Mouse (Mus musculus): ENCODE results near the gene Cep126. TPM values are rescaled to one million over a fixed set of nuclear protein-coding genes. Genes with fewer than 3 reads are reported as not detected.

The Cep126 gene
- total and polyA plus RNA-seq, 3 experiments: 1.3 to 3.3 (median 2.9) TPM

DNA sequence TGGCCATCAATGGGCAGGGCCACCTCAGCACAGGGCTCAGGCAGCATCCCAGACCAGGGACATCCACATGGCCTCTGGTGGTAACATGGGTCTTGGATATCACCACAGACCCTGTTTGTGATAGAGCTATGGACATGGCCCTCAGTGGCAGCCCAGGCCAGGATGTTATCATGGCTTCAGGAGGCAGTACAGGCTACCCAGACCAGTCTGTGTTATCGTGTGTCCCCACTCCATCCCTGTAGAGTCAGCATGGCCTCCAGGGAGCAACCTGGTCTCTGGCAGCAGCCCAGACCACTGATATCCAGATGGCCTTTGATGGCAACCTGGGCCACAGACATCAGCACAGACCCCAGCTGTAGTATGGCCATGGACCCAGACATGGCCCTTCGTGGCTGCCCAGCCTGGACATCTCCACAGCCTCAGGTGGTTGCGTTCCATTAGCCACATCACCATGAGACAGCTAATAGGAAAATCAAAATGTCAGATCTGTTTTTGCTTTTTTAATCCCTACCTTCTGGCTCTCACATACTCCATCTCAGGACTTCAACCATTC is 60.8 kb downstream of the Cep126 start:
- intact Hi-C loops (cut with DNase I): loop anchor here (5.0 kb wide), 3 partner anchors 96 to 361 kb away; no protein-coding TSS in a partner anchor
- 89% methylated on average over 3 of the region's 3 CpGs for WGBS

DNA sequence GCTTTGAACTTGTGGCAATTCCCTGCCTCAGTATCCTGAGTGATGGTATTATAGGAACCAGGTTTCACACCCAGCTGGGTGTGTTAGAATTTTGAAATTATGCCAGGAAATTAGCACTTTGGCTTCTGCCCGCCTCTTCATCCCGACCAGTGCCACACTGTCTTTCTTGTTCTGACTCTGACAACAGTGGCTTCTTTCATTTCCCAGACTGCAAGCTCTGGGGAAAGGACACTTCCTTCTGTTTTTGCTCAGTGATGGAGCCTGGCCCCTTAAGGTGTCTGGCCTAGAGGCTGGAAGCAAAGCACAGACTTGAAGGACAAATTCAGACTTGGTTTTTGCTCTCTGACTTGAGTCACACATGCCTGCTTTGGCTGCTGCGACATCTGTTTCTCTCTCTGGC is 74.5 kb downstream of the Cep126 start:
- intact Hi-C loops (cut with DNase I): no loop called here
- H3K27ac ChIP-seq: no peak overlapping the region
- no peaks in the 10 kb centered on the region for H3K79me2 ChIP-seq (replicated peaks; ENCODE audit: control insufficient read depth, insufficient read depth, low read length)
- DNase-seq: no peak
- 61% methylated on average over 3 of the region's 3 CpGs for WGBS
- no peak overlapping the region for H3K9ac ChIP-seq (ENCODE audit: low read depth, low read length)
- H3K27me3 ChIP-seq (ENCODE audit: control insufficient read depth, insufficient read depth, low read length): no peaks in the 10 kb centered on the region
- no peaks in the 10 kb centered on the region for H3K36me3 ChIP-seq (ENCODE audit: control insufficient read depth, insufficient read depth, low read length)
- TF ChIP-seq CTCF (IDR thresholded peaks at IDR 0.05): no peak
- no peak for TF ChIP-seq POLR2A (IDR thresholded peaks at IDR 0.05; ENCODE audit: insufficient read depth, low read depth, low read length)
- no peak for TF ChIP-seq EP300 (IDR thresholded peaks at IDR 0.05; ENCODE audit: insufficient read depth, low read depth, low read length)
- no peak overlapping the region for H3K4me3 ChIP-seq
- no peaks in the 10 kb centered on the region for H3K4me1 ChIP-seq (ENCODE audit: control insufficient read depth, insufficient read depth, low read length)

More for the DNA sequence above, 60.8 kb downstream of the Cep126 start:
- no peak overlapping the region for H3K4me3 ChIP-seq
- H3K9ac ChIP-seq (ENCODE audit: low read depth, low read length): no peak overlapping the region
- H3K27me3 ChIP-seq (ENCODE audit: control insufficient read depth, insufficient read depth, low read length): no peaks in the 10 kb centered on the region
- no peaks in the 10 kb centered on the region for H3K79me2 ChIP-seq (replicated peaks; ENCODE audit: control insufficient read depth, insufficient read depth, low read length)
- no peaks in the 10 kb centered on the region for H3K4me1 ChIP-seq (ENCODE audit: control insufficient read depth, insufficient read depth, low read length)
- H3K36me3 ChIP-seq (ENCODE audit: control insufficient read depth, insufficient read depth, low read length): no peaks in the 10 kb centered on the region
- no peak for TF ChIP-seq POLR2A (IDR thresholded peaks at IDR 0.05; ENCODE audit: insufficient read depth, low read depth, low read length)
- TF ChIP-seq EP300 (IDR thresholded peaks at IDR 0.05; ENCODE audit: insufficient read depth, low read depth, low read length): no peak
- no peak for TF ChIP-seq CTCF (IDR thresholded peaks at IDR 0.05)
- no peak overlapping the region for H3K27ac ChIP-seq
- no peak for DNase-seq

DNA sequence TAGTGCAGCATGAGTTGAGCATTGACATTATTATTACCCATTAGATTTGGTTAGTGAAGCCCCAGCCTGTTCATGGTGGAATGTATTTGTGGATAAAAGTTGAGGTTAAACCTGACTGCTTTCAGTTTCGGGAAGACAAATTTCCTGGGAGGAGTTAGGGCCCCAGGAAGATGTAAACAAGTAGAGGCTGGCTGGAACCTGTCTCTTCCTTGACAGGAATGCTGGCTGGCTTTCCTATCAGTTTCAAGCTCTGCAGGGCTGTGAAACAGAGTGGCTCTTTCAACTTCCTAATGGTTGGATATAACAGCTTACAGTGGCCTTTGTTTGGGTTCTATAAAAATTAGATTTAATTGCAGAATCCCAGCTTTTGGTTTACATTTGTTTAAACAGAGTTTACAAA is 79.3 kb downstream of the Cep126 start:
- no peak overlapping the region for H3K9ac ChIP-seq (ENCODE audit: low read depth, low read length)
- H3K79me2 ChIP-seq (replicated peaks; ENCODE audit: control insufficient read depth, insufficient read depth, low read length): no peaks in the 10 kb centered on the region
- no peaks in the 10 kb centered on the region for H3K36me3 ChIP-seq (ENCODE audit: control insufficient read depth, insufficient read depth, low read length)
- H3K27me3 ChIP-seq (ENCODE audit: control insufficient read depth, insufficient read depth, low read length): no peaks in the 10 kb centered on the region
- no peak for DNase-seq
- no peak overlapping the region for H3K4me3 ChIP-seq
- intact Hi-C loops (cut with DNase I): no loop called here
- H3K27ac ChIP-seq: no peak overlapping the region
- TF ChIP-seq POLR2A (IDR thresholded peaks at IDR 0.05; ENCODE audit: insufficient read depth, low read depth, low read length) (no peak), CTCF (IDR thresholded peaks at IDR 0.05) (no peak), EP300 (IDR thresholded peaks at IDR 0.05; ENCODE audit: insufficient read depth, low read depth, low read length) (no peak)
- H3K4me1 ChIP-seq (ENCODE audit: control insufficient read depth, insufficient read depth, low read length): no peaks in the 10 kb centered on the region
- WGBS: 8% methylated on average over 1 of the region's 1 CpGs

DNA sequence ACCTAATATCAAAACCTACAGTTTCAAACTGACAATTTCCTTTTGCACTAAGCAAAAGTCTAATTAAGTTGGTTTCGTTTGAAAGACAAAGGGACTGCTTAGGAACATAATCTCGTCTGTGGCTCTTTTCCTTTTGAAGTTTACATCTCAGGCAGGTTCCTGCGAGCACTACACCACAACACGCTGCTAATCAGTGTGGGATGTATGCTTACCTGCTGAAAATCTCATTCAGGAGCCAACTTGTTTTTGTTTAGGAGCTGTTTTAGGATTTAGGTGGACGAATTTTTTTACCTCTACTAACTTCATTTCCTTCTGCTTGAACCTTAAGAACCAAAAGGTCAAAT is 91.1 kb downstream of the Cep126 start:
- WGBS: 4% methylated on average over 5 of the region's 5 CpGs
- TF ChIP-seq POLR2A (IDR thresholded peaks at IDR 0.05; ENCODE audit: insufficient read depth, low read depth, low read length) (no peak), CTCF (IDR thresholded peaks at IDR 0.05) (no peak), EP300 (IDR thresholded peaks at IDR 0.05; ENCODE audit: insufficient read depth, low read depth, low read length) (no peak)
- H3K27ac ChIP-seq: peak overlapping the region; percentile 83
- peaks cover 1% of the 10 kb centered on the region; the same call in 1 of the 2 replicates for H3K4me1 ChIP-seq (ENCODE audit: control insufficient read depth, insufficient read depth, low read length)
- H3K36me3 ChIP-seq (ENCODE audit: control insufficient read depth, insufficient read depth, low read length): no peaks in the 10 kb centered on the region
- peak overlapping the region; percentile 73 for H3K4me3 ChIP-seq
- no peaks in the 10 kb centered on the region for H3K79me2 ChIP-seq (replicated peaks; ENCODE audit: control insufficient read depth, insufficient read depth, low read length)
- intact Hi-C loops (cut with DNase I): loop anchor here (5.0 kb wide), 2 partner anchors 41 to 101 kb away; partner anchors contain the start of gene Yap1
- H3K27me3 ChIP-seq (ENCODE audit: control insufficient read depth, insufficient read depth, low read length): no peaks in the 10 kb centered on the region
- peak overlapping the region; percentile 35 for H3K9ac ChIP-seq (ENCODE audit: low read depth, low read length)
- no peak for DNase-seq

DNA sequence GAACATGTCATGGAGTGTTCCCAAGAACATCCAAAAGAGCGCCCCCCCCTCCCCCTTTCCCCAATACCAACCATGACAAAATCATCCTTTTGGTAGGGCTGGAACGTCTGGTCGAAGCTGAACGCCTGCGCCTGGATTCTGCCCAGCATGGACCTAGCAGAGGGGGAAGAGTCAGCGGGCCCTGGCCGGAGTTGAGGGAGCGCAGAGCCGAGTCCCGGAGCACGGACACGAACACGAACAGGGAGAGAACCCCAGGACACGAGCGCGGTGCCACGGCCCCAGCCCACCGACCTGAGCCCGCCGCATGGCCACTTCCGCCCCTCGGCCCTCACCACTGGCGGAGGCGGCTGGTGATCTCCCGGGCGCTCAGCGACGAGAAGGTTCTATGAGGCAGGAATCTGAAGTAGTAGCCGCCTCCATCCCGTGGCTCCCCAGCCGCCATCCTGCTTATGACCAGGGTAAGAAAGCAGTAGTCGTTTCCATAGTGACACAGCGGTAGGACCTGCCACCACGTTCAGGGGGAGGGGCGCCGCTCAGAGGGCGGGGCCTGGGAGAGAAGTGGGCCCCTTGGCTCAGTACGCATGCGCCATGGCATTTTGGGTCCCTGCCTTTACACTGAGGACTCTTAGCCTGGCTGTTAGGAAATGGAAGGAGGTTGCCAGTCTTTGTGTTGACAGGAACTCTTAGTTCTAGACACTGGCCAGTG is 91.6 kb downstream of the Cep126 start, which contains the start of gene Cfap300:
Gene Cfap300 (minus strand): TSS at position 486 of the 706 bp plus-strand sequence.
- TF ChIP-seq CTCF (IDR thresholded peaks at IDR 0.05): no peak
- peak; percentile 82 for TF ChIP-seq POLR2A (IDR thresholded peaks at IDR 0.05; ENCODE audit: insufficient read depth, low read depth, low read length)
- no peak for TF ChIP-seq EP300 (IDR thresholded peaks at IDR 0.05; ENCODE audit: insufficient read depth, low read depth, low read length)
- Histone ChIP-seq H3K27me3 (ENCODE audit: control insufficient read depth, insufficient read depth, low read length) (no peaks in the 10 kb centered on the region), H3K36me3 (ENCODE audit: control insufficient read depth, insufficient read depth, low read length) (no peaks in the 10 kb centered on the region), H3K9ac (ENCODE audit: low read depth, low read length) (peak within 1 kb of the TSS; percentile 78), H3K27ac (peak within 1 kb of the TSS; percentile 83), H3K4me1 (ENCODE audit: control insufficient read depth, insufficient read depth, low read length) (peaks cover 1% of the 10 kb centered on the region; the same call in 1 of the 2 replicates), H3K79me2 (replicated peaks; ENCODE audit: control insufficient read depth, insufficient read depth, low read length) (no peaks in the 10 kb centered on the region), H3K4me3 (peak within 1 kb of the TSS; percentile 73)
- intact Hi-C loops (cut with DNase I): loop anchor here (1.0 to 5.0 kb wide), 3 partner anchors 40 to 100 kb away; partner anchors contain the start of genes Cep126 and Yap1
- DNase-seq: peak; percentile 96 to 97
- WGBS: under 1% methylated on average over 39 of the region's 39 CpGs

DNA sequence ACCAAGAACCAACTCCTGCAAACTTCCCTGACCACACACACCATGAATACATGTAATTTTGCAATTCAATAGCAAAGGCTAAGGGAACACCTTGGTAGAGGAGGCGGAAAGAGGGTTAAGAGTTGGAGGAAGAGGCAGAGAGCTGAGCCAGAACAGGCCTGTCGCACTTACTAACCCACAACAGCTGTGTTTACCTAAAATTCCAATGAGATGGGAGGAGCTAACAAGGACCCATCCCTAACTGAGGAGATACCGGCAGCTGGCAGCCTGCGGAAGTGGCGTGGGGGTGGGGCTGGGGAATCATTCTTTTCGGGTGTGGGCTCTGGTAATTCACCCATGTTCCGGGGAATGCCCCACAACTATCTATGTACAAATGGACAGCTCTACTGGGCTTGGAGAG is 98.5 kb downstream of the Cep126 start:
- WGBS: 23% methylated on average over 7 of the region's 7 CpGs
- Histone ChIP-seq H3K4me1 (ENCODE audit: control insufficient read depth, insufficient read depth, low read length) (no peaks in the 10 kb centered on the region), H3K4me3 (no peak overlapping the region), H3K79me2 (replicated peaks; ENCODE audit: control insufficient read depth, insufficient read depth, low read length) (no peaks in the 10 kb centered on the region), H3K27me3 (ENCODE audit: control insufficient read depth, insufficient read depth, low read length) (no peaks in the 10 kb centered on the region), H3K36me3 (ENCODE audit: control insufficient read depth, insufficient read depth, low read length) (no peaks in the 10 kb centered on the region), H3K9ac (ENCODE audit: low read depth, low read length) (no peak overlapping the region), H3K27ac (no peak overlapping the region)
- TF ChIP-seq CTCF (IDR thresholded peaks at IDR 0.05): no peak
- TF ChIP-seq POLR2A (IDR thresholded peaks at IDR 0.05; ENCODE audit: insufficient read depth, low read depth, low read length): no peak
- no peak for TF ChIP-seq EP300 (IDR thresholded peaks at IDR 0.05; ENCODE audit: insufficient read depth, low read depth, low read length)
- no peak for DNase-seq
- intact Hi-C loops (cut with DNase I): no loop called here

Data from heart, adult 2 months (tissue).